Mouse (Mus musculus): ENCODE data around the gene Rd3. TPM values are rescaled to one million over a fixed set of nuclear protein-coding genes. Genes with fewer than 3 reads are reported as not detected.

Rd3 gene
- polyA plus RNA-seq, 1 experiment: not detected

GRCm38 (mm10) chr1:191945341-191945740 lies 31.8 kb upstream of the Rd3 start:
- no peak overlapping the region for H3K27ac ChIP-seq (ENCODE audit: control insufficient read depth, insufficient read depth, low read depth, low read length, poor library complexity)
- TF ChIP-seq POLR2A (IDR thresholded peaks at IDR 0.05; ENCODE audit: borderline replicate concordance, control insufficient read depth, low read depth, low read length) (no peak), CTCF (IDR thresholded peaks at IDR 0.05; ENCODE audit: control insufficient read depth, insufficient read depth, low read length) (no peak)
- 86% methylated on average over 8 of the region's 8 CpGs for WGBS
- no peaks in the 10 kb centered on the region; the same call in 1 of the 2 replicates for H3K4me1 ChIP-seq (ENCODE audit: control insufficient read depth, insufficient read depth, low read length)
- no peak overlapping the region for H3K4me3 ChIP-seq (replicated peaks; ENCODE audit: control insufficient read depth, low read depth, low read length)

GRCm38 (mm10) chr1:191945756-191946155 lies 31.4 kb upstream of the Rd3 start:
- no peak for TF ChIP-seq POLR2A (IDR thresholded peaks at IDR 0.05; ENCODE audit: borderline replicate concordance, control insufficient read depth, low read depth, low read length)
- TF ChIP-seq CTCF (IDR thresholded peaks at IDR 0.05; ENCODE audit: control insufficient read depth, insufficient read depth, low read length): no peak
- no peaks in the 10 kb centered on the region; the same call in 1 of the 2 replicates for H3K4me1 ChIP-seq (ENCODE audit: control insufficient read depth, insufficient read depth, low read length)
- 72% methylated on average over 5 of the region's 5 CpGs for WGBS
- no peak overlapping the region for H3K27ac ChIP-seq (ENCODE audit: control insufficient read depth, insufficient read depth, low read depth, low read length, poor library complexity)
- H3K4me3 ChIP-seq (replicated peaks; ENCODE audit: control insufficient read depth, low read depth, low read length): no peak overlapping the region

- 81% methylated on average over 7 of the region's 7 CpGs for WGBS
- no peak overlapping the region for H3K4me3 ChIP-seq (replicated peaks; ENCODE audit: control insufficient read depth, low read depth, low read length)
- TF ChIP-seq POLR2A (IDR thresholded peaks at IDR 0.05; ENCODE audit: borderline replicate concordance, control insufficient read depth, low read depth, low read length) (no peak), CTCF (IDR thresholded peaks at IDR 0.05; ENCODE audit: control insufficient read depth, insufficient read depth, low read length) (no peak)
- H3K27ac ChIP-seq (ENCODE audit: control insufficient read depth, insufficient read depth, low read depth, low read length, poor library complexity): no peak overlapping the region
- no peaks in the 10 kb centered on the region; the same call in 1 of the 2 replicates for H3K4me1 ChIP-seq (ENCODE audit: control insufficient read depth, insufficient read depth, low read length)
These were observed 30.9 kb upstream of the Rd3 start for GRCm38 (mm10) chr1:191946261-191946660.

GRCm38 (mm10) chr1:191946835-191947234 lies 30.3 kb upstream of the Rd3 start:
- 73% methylated on average over 2 of the region's 2 CpGs for WGBS
- no peak for TF ChIP-seq CTCF (IDR thresholded peaks at IDR 0.05; ENCODE audit: control insufficient read depth, insufficient read depth, low read length)
- no peak for TF ChIP-seq POLR2A (IDR thresholded peaks at IDR 0.05; ENCODE audit: borderline replicate concordance, control insufficient read depth, low read depth, low read length)
- H3K27ac ChIP-seq (ENCODE audit: control insufficient read depth, insufficient read depth, low read depth, low read length, poor library complexity): no peak overlapping the region
- H3K4me3 ChIP-seq (replicated peaks; ENCODE audit: control insufficient read depth, low read depth, low read length): no peak overlapping the region
- H3K4me1 ChIP-seq (ENCODE audit: control insufficient read depth, insufficient read depth, low read length): no peaks in the 10 kb centered on the region; the same call in 1 of the 2 replicates

- Histone ChIP-seq H3K4me1 (ENCODE audit: control insufficient read depth, insufficient read depth, low read length) (no peaks in the 10 kb centered on the region; the same call in 1 of the 2 replicates), H3K27ac (ENCODE audit: control insufficient read depth, insufficient read depth, low read depth, low read length, poor library complexity) (no peak overlapping the region), H3K4me3 (replicated peaks; ENCODE audit: control insufficient read depth, low read depth, low read length) (no peak overlapping the region)
- no peak for TF ChIP-seq POLR2A (IDR thresholded peaks at IDR 0.05; ENCODE audit: borderline replicate concordance, control insufficient read depth, low read depth, low read length)
- no peak for TF ChIP-seq CTCF (IDR thresholded peaks at IDR 0.05; ENCODE audit: control insufficient read depth, insufficient read depth, low read length)
- WGBS: 84% methylated on average over 8 of the region's 8 CpGs
These were observed 29.4 kb upstream of the Rd3 start for GRCm38 (mm10) chr1:191947796-191948195.

GRCm38 (mm10) chr1:191948600-191948999 lies 28.6 kb upstream of the Rd3 start:
- 61% methylated on average over 8 of the region's 8 CpGs for WGBS

GRCm38 (mm10) chr1:191950611-191951010 lies 26.6 kb upstream of the Rd3 start:
- TF ChIP-seq POLR2A (IDR thresholded peaks at IDR 0.05; ENCODE audit: borderline replicate concordance, control insufficient read depth, low read depth, low read length) (no peak), CTCF (IDR thresholded peaks at IDR 0.05; ENCODE audit: control insufficient read depth, insufficient read depth, low read length) (no peak)
- 53% methylated on average over 2 of the region's 2 CpGs for WGBS
- no peak overlapping the region for H3K4me3 ChIP-seq (replicated peaks; ENCODE audit: control insufficient read depth, low read depth, low read length)
- H3K4me1 ChIP-seq (ENCODE audit: control insufficient read depth, insufficient read depth, low read length): peaks cover 5% of the 10 kb centered on the region; the same call in 1 of the 2 replicates
- no peak overlapping the region for H3K27ac ChIP-seq (ENCODE audit: control insufficient read depth, insufficient read depth, low read depth, low read length, poor library complexity)

More at GRCm38 (mm10) chr1:191948600-191948999, 28.6 kb upstream of the Rd3 start:
- Histone ChIP-seq H3K4me1 (ENCODE audit: control insufficient read depth, insufficient read depth, low read length) (no peaks in the 10 kb centered on the region; the same call in 1 of the 2 replicates), H3K27ac (ENCODE audit: control insufficient read depth, insufficient read depth, low read depth, low read length, poor library complexity) (no peak overlapping the region), H3K4me3 (replicated peaks; ENCODE audit: control insufficient read depth, low read depth, low read length) (no peak overlapping the region)
- TF ChIP-seq POLR2A (IDR thresholded peaks at IDR 0.05; ENCODE audit: borderline replicate concordance, control insufficient read depth, low read depth, low read length): no peak
- no peak for TF ChIP-seq CTCF (IDR thresholded peaks at IDR 0.05; ENCODE audit: control insufficient read depth, insufficient read depth, low read length)

- H3K4me1 ChIP-seq (ENCODE audit: control insufficient read depth, insufficient read depth, low read length): peaks cover 8% of the 10 kb centered on the region
- TF ChIP-seq POLR2A (IDR thresholded peaks at IDR 0.05; ENCODE audit: borderline replicate concordance, control insufficient read depth, low read depth, low read length) (no peak), CTCF (IDR thresholded peaks at IDR 0.05; ENCODE audit: control insufficient read depth, insufficient read depth, low read length) (no peak)
- no peak overlapping the region for H3K27ac ChIP-seq (ENCODE audit: control insufficient read depth, insufficient read depth, low read depth, low read length, poor library complexity)
- 89% methylated on average over 11 of the region's 11 CpGs for WGBS
- no peak overlapping the region for H3K4me3 ChIP-seq (replicated peaks; ENCODE audit: control insufficient read depth, low read depth, low read length)
These were observed 24.3 kb upstream of the Rd3 start for GRCm38 (mm10) chr1:191952733-191953335.
